Mouse (Mus musculus): Measurements from ENCODE around the gene Uts2.

DNA sequence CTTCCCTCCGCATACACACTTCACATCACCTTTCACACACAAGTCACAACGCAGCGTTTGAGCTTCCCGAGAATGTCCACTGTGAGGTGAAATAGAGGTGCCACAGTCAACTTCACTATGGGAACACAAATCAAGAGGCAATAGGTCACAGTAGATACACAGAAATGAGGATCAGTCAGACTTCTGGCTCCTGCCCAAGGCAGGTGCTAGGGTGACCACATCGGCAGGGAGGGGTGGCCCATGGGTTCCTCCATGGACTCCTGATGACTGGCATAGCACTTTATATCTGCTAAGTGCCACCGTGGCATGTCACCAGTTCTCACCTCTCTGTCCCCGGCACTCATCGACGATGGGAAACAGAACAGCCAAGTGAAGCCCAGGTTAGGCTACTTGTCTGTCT is 1.7 kb downstream of the Uts2 start:
- TF ChIP-seq CTCF (IDR thresholded peaks at IDR 0.05; ENCODE audit: extremely low read depth, insufficient read length, insufficient replicate concordance, low read depth, low read length) (no peak), POLR2A (IDR thresholded peaks at IDR 0.05; ENCODE audit: low read depth, low read length) (no peak)
